In the genomic region with DNA sequence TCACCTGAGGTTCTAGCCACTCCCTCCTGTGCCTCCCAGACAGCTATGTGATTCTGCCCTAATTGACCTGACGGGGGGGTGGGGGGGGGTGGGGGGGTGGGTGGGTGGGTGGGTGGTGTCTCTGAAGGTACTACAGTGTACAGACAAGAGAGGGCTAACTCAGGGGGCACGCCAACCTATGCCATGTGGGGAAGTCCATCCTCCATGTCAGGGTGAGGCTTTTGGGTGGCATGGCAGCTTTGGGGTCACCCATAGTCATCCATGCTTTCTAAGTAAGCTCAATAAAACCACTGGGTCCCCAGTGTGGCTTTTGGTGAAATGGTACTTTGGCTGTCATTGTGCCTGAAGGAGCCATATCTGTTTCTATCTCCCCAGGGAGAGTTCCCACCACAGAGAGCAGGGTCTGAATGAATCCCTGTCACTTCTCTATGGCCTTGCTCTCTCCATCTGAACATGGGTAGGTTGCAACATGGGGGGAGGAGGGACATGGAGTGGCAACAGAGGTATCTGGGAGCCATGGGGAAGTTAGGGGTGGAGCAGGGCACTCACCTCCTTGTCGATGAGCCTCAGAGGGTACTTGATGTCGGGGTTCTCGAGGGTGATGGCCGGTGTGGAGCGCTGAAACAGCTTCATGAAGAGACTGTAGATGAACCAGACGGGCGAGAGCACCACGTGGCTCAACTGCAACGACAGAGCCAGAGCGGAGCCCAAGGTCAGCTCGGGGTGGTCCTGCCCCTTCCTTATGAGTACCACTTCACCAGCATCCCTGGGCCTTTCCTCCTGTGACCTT, we compare ENCODE assay signal across 12 mouse cellular contexts. TPM values are rescaled to one million over a fixed set of nuclear protein-coding genes. Genes with fewer than 3 reads are reported as not detected.
DNase-seq lines count a peak whose midpoint lies in the region; ATAC-seq and TF ChIP-seq lines count a peak whose summit lies in the region.
"Had no signal": no experiment of that assay in that cellular context is flagged by ENCODE, and none has a peak within 500 bp of the region (broad histone marks: within the 10 kb centered on the region; RNA-seq: fewer than 3 reads in every experiment).

No protein-coding gene starts in this region.

- 90% methylated on average over 13 of the region's 13 CpGs for WGBS in embryonic facial prominence, embryonic 13.5 days
- WGBS in embryonic facial prominence, embryonic 10.5 days, result 90% methylated on average over 13 of the region's 13 CpGs
- WGBS in lung, embryonic 15.5 days, result 74% methylated on average over 13 of the region's 13 CpGs
- 89% methylated on average over 13 of the region's 13 CpGs for WGBS in embryonic facial prominence, embryonic 14.5 days
- WGBS in small intestine, adult 2 months, result 85% methylated on average over 13 of the region's 13 CpGs

- peaks cover 31% of the 10 kb centered on the region for H3K36me3 ChIP-seq in embryonic facial prominence, embryonic 13.5 days
- peaks cover 45% of the 10 kb centered on the region for H3K36me3 ChIP-seq in embryonic facial prominence, embryonic 10.5 days (replicated peaks)
- H3K36me3 ChIP-seq in lung, embryonic 15.5 days, result peaks cover 15% of the 10 kb centered on the region
- peaks cover 21% of the 10 kb centered on the region for H3K36me3 ChIP-seq in embryonic facial prominence, embryonic 14.5 days (ENCODE audit: control insufficient read depth, insufficient read depth, low read length)
- H3K36me3 ChIP-seq in small intestine, adult 2 months (ENCODE audit: control insufficient read depth, insufficient read depth, low read length), result peaks cover 36% of the 10 kb centered on the region

- no peak for TF ChIP-seq CTCF in small intestine, adult 2 months (IDR thresholded peaks at IDR 0.05; ENCODE audit: extremely low read depth, insufficient read length, insufficient replicate concordance, low read depth, low read length)

- H3K4me1 ChIP-seq in embryonic facial prominence, embryonic 13.5 days, result peaks cover 40% of the 10 kb centered on the region
- H3K4me1 ChIP-seq in embryonic facial prominence, embryonic 10.5 days, result peaks cover 61% of the 10 kb centered on the region
- H3K4me1 ChIP-seq in lung, embryonic 15.5 days, result peaks cover 53% of the 10 kb centered on the region
- H3K4me1 ChIP-seq in embryonic facial prominence, embryonic 14.5 days (ENCODE audit: control insufficient read depth, insufficient read depth, low read length), result peaks cover 8% of the 10 kb centered on the region; the same call in 1 of the 2 replicates
- H3K4me1 ChIP-seq in small intestine, adult 2 months (ENCODE audit: control insufficient read depth, insufficient read depth, insufficient read length, low read length), result peaks cover 61% of the 10 kb centered on the region

- no peak for DNase-seq in embryonic facial prominence, embryonic 10.5 days (ENCODE audit: low spot score)
- DNase-seq in lung, postnatal 10 days, result no peak
- no peak for DNase-seq in embryonic facial prominence, embryonic 14.5 days (ENCODE audit: low spot score)
- DNase-seq in frontal cortex, postnatal 25 days (ENCODE audit: low spot score in 2 of 2), result no peak
- DNase-seq in kidney, adult 18-20 months, result no peak

- ATAC-seq in embryonic facial prominence, embryonic 13.5 days (ENCODE audit: insufficient number of reproducible peaks, insufficient read depth, low FRiP score, low TSS enrichment, low read depth), result no peak
- ATAC-seq in lung, embryonic 15.5 days (ENCODE audit: borderline replicate concordance, extremely low read depth, low FRiP score, low TSS enrichment), result no peak
- no peak for ATAC-seq in embryonic facial prominence, embryonic 14.5 days (ENCODE audit: low read depth)
- ATAC-seq: activated CD4-positive, CD25-positive, alpha-beta regulatory T cell, adult 4 months; forebrain, embryonic 14.5 days had no signal

- H3K27ac ChIP-seq in embryonic facial prominence, embryonic 13.5 days, result peak overlapping the region; percentile 72; the same call in 1 of the 2 replicates
- no peak overlapping the region for H3K27ac ChIP-seq in embryonic facial prominence, embryonic 10.5 days (replicated peaks)
- H3K27ac ChIP-seq in lung, embryonic 15.5 days, result peak overlapping the region; percentile 54; the same call in 1 of the 2 replicates
- peak overlapping the region; percentile 77; the same call in 1 of the 2 replicates for H3K27ac ChIP-seq in embryonic facial prominence, embryonic 14.5 days (replicated peaks; ENCODE audit: low read depth, low read length)
- H3K27ac ChIP-seq in small intestine, adult 2 months (ENCODE audit: insufficient read depth, low read depth, low read length), result peak overlapping the region; percentile 76

- H3K27me3 ChIP-seq in embryonic facial prominence, embryonic 13.5 days, result no peaks in the 10 kb centered on the region
- H3K27me3 ChIP-seq in embryonic facial prominence, embryonic 10.5 days (replicated peaks; ENCODE audit: low read depth, poor library complexity, severe bottlenecking), result no peaks in the 10 kb centered on the region
- no peaks in the 10 kb centered on the region for H3K27me3 ChIP-seq in lung, embryonic 15.5 days
- H3K27me3 ChIP-seq in embryonic facial prominence, embryonic 14.5 days (replicated peaks; ENCODE audit: control insufficient read depth, insufficient read depth, low read length), result no peaks in the 10 kb centered on the region
- H3K27me3 ChIP-seq in small intestine, adult 2 months (ENCODE audit: control insufficient read depth, insufficient read depth, low read length), result no peaks in the 10 kb centered on the region
- H3K27me3 ChIP-seq: heart, embryonic 15.5 days; limb, embryonic 13.5 days had no signal

- H3K4me2 ChIP-seq in embryonic facial prominence, embryonic 13.5 days, result no peak overlapping the region
- H3K4me2 ChIP-seq in lung, embryonic 15.5 days, result no peak overlapping the region
- no peak overlapping the region for H3K4me2 ChIP-seq in embryonic facial prominence, embryonic 14.5 days (ENCODE audit: low read depth, low read length)
- H3K4me2 ChIP-seq: heart, embryonic 15.5 days; limb, embryonic 13.5 days had no signal

- TF ChIP-seq POLR2A in small intestine, adult 2 months (IDR thresholded peaks at IDR 0.05; ENCODE audit: low read depth, low read length), result no peak

- no peaks in the 10 kb centered on the region for H3K9me3 ChIP-seq in embryonic facial prominence, embryonic 13.5 days
- H3K9me3 ChIP-seq in embryonic facial prominence, embryonic 10.5 days, result no peaks in the 10 kb centered on the region
- no peaks in the 10 kb centered on the region for H3K9me3 ChIP-seq in lung, embryonic 15.5 days
- H3K9me3 ChIP-seq in embryonic facial prominence, embryonic 14.5 days (ENCODE audit: control insufficient read depth, low read length), result no peaks in the 10 kb centered on the region
- H3K9me3 ChIP-seq: heart, embryonic 15.5 days; limb, embryonic 13.5 days had no signal

- no peak overlapping the region for H3K9ac ChIP-seq in embryonic facial prominence, embryonic 13.5 days
- H3K9ac ChIP-seq in lung, embryonic 15.5 days, result no peak overlapping the region
- H3K9ac ChIP-seq in embryonic facial prominence, embryonic 14.5 days (ENCODE audit: low read depth, low read length), result no peak overlapping the region
- H3K9ac ChIP-seq: heart, embryonic 15.5 days; limb, embryonic 13.5 days had no signal

- H3K4me3 ChIP-seq in embryonic facial prominence, embryonic 13.5 days, result no peak overlapping the region
- H3K4me3 ChIP-seq in embryonic facial prominence, embryonic 10.5 days, result no peak overlapping the region
- H3K4me3 ChIP-seq in lung, embryonic 15.5 days, result no peak overlapping the region
- no peak overlapping the region for H3K4me3 ChIP-seq in embryonic facial prominence, embryonic 14.5 days (ENCODE audit: low read depth, low read length)
- H3K4me3 ChIP-seq in small intestine, adult 2 months (ENCODE audit: low read depth, low read length), result no peak overlapping the region
- H3K4me3 ChIP-seq: heart, embryonic 15.5 days; limb, embryonic 13.5 days had no signal

RNA-seq across cellular contexts. Expression of gene Cyb5r3, which starts 6.7 kb away (rescaled TPM):
- polyA plus RNA-seq in embryonic facial prominence, embryonic 13.5 days (2015; fragmentation: Nextera tagmentation; extraction: Ambion mirVana), result 116 and 118 TPM in 2 replicates
- 194 and 204 TPM in 2 replicates for polyA plus RNA-seq in embryonic facial prominence, embryonic 10.5 days (2016; fragmentation: Nextera tagmentation; extraction: Ambion mirVana)
- polyA plus RNA-seq in lung, embryonic 15.5 days (2015; fragmentation: Nextera tagmentation; extraction: Ambion mirVana), result 139 and 155 TPM in 2 replicates
- 125 and 126 TPM in 2 replicates for polyA plus RNA-seq in embryonic facial prominence, embryonic 14.5 days (2014; fragmentation: Nextera tagmentation; extraction: Ambion mirVana)
- polyA plus RNA-seq in small intestine, adult 2 months (2012; rRNA removed), result 426 and 624 TPM in 2 replicates

RNA-seq across cellular contexts. Expression of gene Poldip3, which starts 16.5 kb away (rescaled TPM):
- polyA plus RNA-seq in embryonic facial prominence, embryonic 13.5 days (2015; fragmentation: Nextera tagmentation; extraction: Ambion mirVana), result 155 TPM in 2 replicates
- 181 and 182 TPM in 2 replicates for polyA plus RNA-seq in embryonic facial prominence, embryonic 10.5 days (2016; fragmentation: Nextera tagmentation; extraction: Ambion mirVana)
- 139 and 140 TPM in 2 replicates for polyA plus RNA-seq in lung, embryonic 15.5 days (2015; fragmentation: Nextera tagmentation; extraction: Ambion mirVana)
- polyA plus RNA-seq in embryonic facial prominence, embryonic 14.5 days (2014; fragmentation: Nextera tagmentation; extraction: Ambion mirVana), result 126 and 151 TPM in 2 replicates
- 24.5 and 46.7 TPM in 2 replicates for polyA plus RNA-seq in small intestine, adult 2 months (2012; rRNA removed)

RNA-seq across cellular contexts. Expression of gene Rrp7a, which starts 43.1 kb away (rescaled TPM):
- polyA plus RNA-seq in embryonic facial prominence, embryonic 13.5 days (2015; fragmentation: Nextera tagmentation; extraction: Ambion mirVana), result 53.8 and 67.7 TPM in 2 replicates
- 87.2 and 90.4 TPM in 2 replicates for polyA plus RNA-seq in embryonic facial prominence, embryonic 10.5 days (2016; fragmentation: Nextera tagmentation; extraction: Ambion mirVana)
- polyA plus RNA-seq in lung, embryonic 15.5 days (2015; fragmentation: Nextera tagmentation; extraction: Ambion mirVana), result 56.1 and 64.7 TPM in 2 replicates
- polyA plus RNA-seq in embryonic facial prominence, embryonic 14.5 days (2014; fragmentation: Nextera tagmentation; extraction: Ambion mirVana), result 61.6 and 63.0 TPM in 2 replicates
- 33.1 and 72.4 TPM in 2 replicates for polyA plus RNA-seq in small intestine, adult 2 months (2012; rRNA removed)
